Mouse (Mus musculus): ENCODE data around the gene Fibcd1. TPM values are rescaled to one million over a fixed set of nuclear protein-coding genes. Genes with fewer than 3 reads are reported as not detected.

Fibcd1 gene
- polyA plus RNA-seq, 1 experiment = not detected

DNA sequence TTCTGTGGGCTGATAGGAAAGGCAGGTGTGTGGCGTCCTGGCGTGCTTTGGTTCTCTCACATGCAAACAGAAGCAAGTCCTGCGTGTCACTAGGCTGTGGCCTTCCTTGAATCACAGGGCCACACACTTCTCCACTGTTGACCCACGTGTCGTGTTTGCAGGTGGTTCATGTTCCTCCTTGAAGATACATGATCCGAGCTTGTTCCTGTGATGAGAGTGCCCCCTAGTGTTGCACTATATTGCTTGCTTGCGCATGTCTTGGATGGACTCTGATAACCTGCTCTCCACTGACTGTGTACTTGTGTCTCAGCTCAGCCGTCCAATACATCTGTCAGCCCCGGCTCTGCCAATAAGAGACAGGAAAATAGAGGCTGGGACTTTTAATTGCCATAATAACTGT lies 60.7 kb downstream of the Fibcd1 start:
- no peaks in the 10 kb centered on the region for H3K4me1 ChIP-seq (ENCODE audit: control insufficient read depth, insufficient read depth, low read length)
- H3K27ac ChIP-seq (ENCODE audit: control insufficient read depth, insufficient read depth, low read depth, low read length, poor library complexity) = no peak overlapping the region
- 31% methylated on average over 9 of the region's 9 CpGs for WGBS
- H3K4me3 ChIP-seq (replicated peaks; ENCODE audit: control insufficient read depth, low read depth, low read length) = no peak overlapping the region
- TF ChIP-seq CTCF (IDR thresholded peaks at IDR 0.05; ENCODE audit: control insufficient read depth, insufficient read depth, low read length) (peak; percentile 78), POLR2A (IDR thresholded peaks at IDR 0.05; ENCODE audit: borderline replicate concordance, control insufficient read depth, low read depth, low read length) (no peak)

- 80% methylated on average over 8 of the region's 8 CpGs for WGBS
- H3K27ac ChIP-seq (ENCODE audit: control insufficient read depth, insufficient read depth, low read depth, low read length, poor library complexity) = no peak overlapping the region
- H3K4me1 ChIP-seq (ENCODE audit: control insufficient read depth, insufficient read depth, low read length) = no peaks in the 10 kb centered on the region
- H3K4me3 ChIP-seq (replicated peaks; ENCODE audit: control insufficient read depth, low read depth, low read length) = no peak overlapping the region
- no peak for TF ChIP-seq POLR2A (IDR thresholded peaks at IDR 0.05; ENCODE audit: borderline replicate concordance, control insufficient read depth, low read depth, low read length)
- TF ChIP-seq CTCF (IDR thresholded peaks at IDR 0.05; ENCODE audit: control insufficient read depth, insufficient read depth, low read length) = no peak
These were observed 62.7 kb downstream of the Fibcd1 start for GRCm38 (mm10) chr2:31782958-31783602.

- no peak overlapping the region for H3K27ac ChIP-seq (ENCODE audit: control insufficient read depth, insufficient read depth, low read depth, low read length, poor library complexity)
- H3K4me3 ChIP-seq (replicated peaks; ENCODE audit: control insufficient read depth, low read depth, low read length) = no peak overlapping the region
- H3K4me1 ChIP-seq (ENCODE audit: control insufficient read depth, insufficient read depth, low read length) = no peaks in the 10 kb centered on the region
- TF ChIP-seq CTCF (IDR thresholded peaks at IDR 0.05; ENCODE audit: control insufficient read depth, insufficient read depth, low read length) (no peak), POLR2A (IDR thresholded peaks at IDR 0.05; ENCODE audit: borderline replicate concordance, control insufficient read depth, low read depth, low read length) (no peak)
- 93% methylated on average over 2 of the region's 2 CpGs for WGBS
These were observed 66.5 kb downstream of the Fibcd1 start for GRCm38 (mm10) chr2:31779258-31779657.

DNA sequence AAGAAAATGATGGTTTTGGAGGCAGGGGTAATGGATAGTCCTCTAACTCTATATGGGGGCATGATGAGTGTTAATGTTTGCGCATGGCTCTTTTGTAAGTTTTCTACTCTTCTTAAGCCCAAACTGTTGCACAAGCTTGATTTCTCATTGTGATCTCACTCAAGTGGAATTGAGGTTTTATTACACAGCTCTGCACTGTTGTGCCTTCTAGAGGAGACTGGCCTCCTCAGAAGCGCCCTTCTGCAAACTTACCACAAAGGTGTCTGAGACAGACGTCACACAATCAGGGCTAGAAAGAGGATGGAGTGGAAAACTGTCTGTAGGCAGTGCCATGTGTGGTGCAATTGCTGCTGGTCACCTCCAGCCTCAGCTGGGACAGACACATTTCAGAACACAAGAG lies 69.3 kb downstream of the Fibcd1 start:
- no peaks in the 10 kb centered on the region for H3K4me1 ChIP-seq (ENCODE audit: control insufficient read depth, insufficient read depth, low read length)
- H3K27ac ChIP-seq (ENCODE audit: control insufficient read depth, insufficient read depth, low read depth, low read length, poor library complexity) = no peak overlapping the region
- H3K4me3 ChIP-seq (replicated peaks; ENCODE audit: control insufficient read depth, low read depth, low read length) = no peak overlapping the region
- TF ChIP-seq CTCF (IDR thresholded peaks at IDR 0.05; ENCODE audit: control insufficient read depth, insufficient read depth, low read length) (no peak), POLR2A (IDR thresholded peaks at IDR 0.05; ENCODE audit: borderline replicate concordance, control insufficient read depth, low read depth, low read length) (no peak)
- WGBS = 82% methylated on average over 3 of the region's 3 CpGs

GRCm38 (mm10) chr2:31770781-31771441 lies 74.9 kb downstream of the Fibcd1 start:
- WGBS = 17% methylated on average over 7 of the region's 7 CpGs
- Histone ChIP-seq H3K4me1 (ENCODE audit: control insufficient read depth, insufficient read depth, low read length) (peaks cover 1% of the 10 kb centered on the region; the same call in 1 of the 2 replicates), H3K4me3 (replicated peaks; ENCODE audit: control insufficient read depth, low read depth, low read length) (no peak overlapping the region), H3K27ac (ENCODE audit: control insufficient read depth, insufficient read depth, low read depth, low read length, poor library complexity) (0 out of 2 replicates have a peak overlapping the region, but pooled peaks have one; percentile 10)
- TF ChIP-seq POLR2A (IDR thresholded peaks at IDR 0.05; ENCODE audit: borderline replicate concordance, control insufficient read depth, low read depth, low read length) = no peak
- no peak for TF ChIP-seq CTCF (IDR thresholded peaks at IDR 0.05; ENCODE audit: control insufficient read depth, insufficient read depth, low read length)

- TF ChIP-seq POLR2A (IDR thresholded peaks at IDR 0.05; ENCODE audit: borderline replicate concordance, control insufficient read depth, low read depth, low read length) = no peak
- no peak for TF ChIP-seq CTCF (IDR thresholded peaks at IDR 0.05; ENCODE audit: control insufficient read depth, insufficient read depth, low read length)
- H3K4me1 ChIP-seq (ENCODE audit: control insufficient read depth, insufficient read depth, low read length) = peaks cover 1% of the 10 kb centered on the region; the same call in 1 of the 2 replicates
- WGBS = 14% methylated on average over 6 of the region's 6 CpGs
- H3K4me3 ChIP-seq (replicated peaks; ENCODE audit: control insufficient read depth, low read depth, low read length) = no peak overlapping the region
- H3K27ac ChIP-seq (ENCODE audit: control insufficient read depth, insufficient read depth, low read depth, low read length, poor library complexity) = no peak overlapping the region
These were observed 76.1 kb downstream of the Fibcd1 start for GRCm38 (mm10) chr2:31769631-31770111.

- 15% methylated on average over 4 of the region's 4 CpGs for WGBS
- Histone ChIP-seq H3K4me3 (replicated peaks; ENCODE audit: control insufficient read depth, low read depth, low read length) (no peak overlapping the region), H3K27ac (ENCODE audit: control insufficient read depth, insufficient read depth, low read depth, low read length, poor library complexity) (no peak overlapping the region), H3K4me1 (ENCODE audit: control insufficient read depth, insufficient read depth, low read length) (peaks cover 1% of the 10 kb centered on the region; the same call in 1 of the 2 replicates)
- TF ChIP-seq POLR2A (IDR thresholded peaks at IDR 0.05; ENCODE audit: borderline replicate concordance, control insufficient read depth, low read depth, low read length) (no peak), CTCF (IDR thresholded peaks at IDR 0.05; ENCODE audit: control insufficient read depth, insufficient read depth, low read length) (no peak)
These were observed 76.7 kb downstream of the Fibcd1 start for GRCm38 (mm10) chr2:31769115-31769514.

- no peak overlapping the region for H3K27ac ChIP-seq (ENCODE audit: control insufficient read depth, insufficient read depth, low read depth, low read length, poor library complexity)
- H3K4me3 ChIP-seq (replicated peaks; ENCODE audit: control insufficient read depth, low read depth, low read length) = no peak overlapping the region
- TF ChIP-seq POLR2A (IDR thresholded peaks at IDR 0.05; ENCODE audit: borderline replicate concordance, control insufficient read depth, low read depth, low read length) (no peak), CTCF (IDR thresholded peaks at IDR 0.05; ENCODE audit: control insufficient read depth, insufficient read depth, low read length) (no peak)
- peaks cover 1% of the 10 kb centered on the region; the same call in 1 of the 2 replicates for H3K4me1 ChIP-seq (ENCODE audit: control insufficient read depth, insufficient read depth, low read length)
- 62% methylated on average over 4 of the region's 4 CpGs for WGBS
These were observed 78.0 kb downstream of the Fibcd1 start for GRCm38 (mm10) chr2:31767815-31768214.
